Mouse (Mus musculus) layer of hippocampus, adult 2 months (tissue): Measurements from ENCODE around the gene Vav2. TPM values are rescaled to one million over a fixed set of nuclear protein-coding genes. Genes with fewer than 3 reads are reported as not detected.

Source experiments
- DNase-seq, 2 experiments: peaks; one replicate each; pipeline ENCODE4 v3.0.0; 2022; ENCODE audit warnings: low spot score in 2 of 2
- H3K27ac ChIP-seq: fragments of 200-600 bp; 2 replicates; pipeline ENCODE4 v1.8.1; 2022
- H3K4me3 ChIP-seq: fragments of 200-600 bp; 2 replicates; pipeline ENCODE4 v1.8.1; 2022; ENCODE audit warnings: mild to moderate bottlenecking
- CTCF ChIP-seq: fragments of 200-600 bp; conservative IDR thresholded peaks from 2 replicates; pipeline ENCODE4 v1.8.1; 2022; ENCODE audit warnings: antibody characterized with exemption, mild to moderate bottlenecking, moderate library complexity
- total RNA-seq, 2 experiments: library from RNA; stranded (reverse); gene quantifications; 2 replicates each; pipeline ENCODE4 v1.2.3; 2021

Gene Vav2
- total RNA-seq, 2 experiments from 2014 or later = 10.9 to 11.0 TPM

- Histone ChIP-seq H3K27ac (no peak overlapping the region), H3K4me3 (no peak overlapping the region)
- DNase-seq = no peak
- TF ChIP-seq CTCF = no peak
Measured at GRCm38 (mm10) chr2:27310908-27311307, 115.9 kb downstream of the Vav2 start.

GRCm38 (mm10) chr2:27310221-27310620 lies 116.6 kb downstream of the Vav2 start:
- no peak for DNase-seq
- H3K27ac ChIP-seq = no peak overlapping the region
- H3K4me3 ChIP-seq = no peak overlapping the region
- TF ChIP-seq CTCF = no peak

- no peak for DNase-seq
- no peak for TF ChIP-seq CTCF
- Histone ChIP-seq H3K27ac (no peak overlapping the region), H3K4me3 (no peak overlapping the region)
Measured at GRCm38 (mm10) chr2:27306628-27307027, 120.2 kb downstream of the Vav2 start.

- no peak for TF ChIP-seq CTCF
- Histone ChIP-seq H3K4me3 (no peak overlapping the region), H3K27ac (no peak overlapping the region)
- DNase-seq = peak in 1 of 2 experiments; percentile 47
Measured at GRCm38 (mm10) chr2:27304741-27305140, 122.1 kb downstream of the Vav2 start.

GRCm38 (mm10) chr2:27304074-27304473 lies 122.8 kb downstream of the Vav2 start:
- DNase-seq = no peak
- no peak overlapping the region for H3K4me3 ChIP-seq
- no peak for TF ChIP-seq CTCF
- H3K27ac ChIP-seq = no peak overlapping the region

- H3K4me3 ChIP-seq = no peak overlapping the region
- DNase-seq = no peak
- no peak overlapping the region for H3K27ac ChIP-seq
- no peak for TF ChIP-seq CTCF
Measured at GRCm38 (mm10) chr2:27301444-27302111, 125.3 kb downstream of the Vav2 start.

- no peak overlapping the region for H3K4me3 ChIP-seq
- no peak for DNase-seq
- no peak overlapping the region for H3K27ac ChIP-seq
- TF ChIP-seq CTCF = no peak
Measured at GRCm38 (mm10) chr2:27300725-27301443, 125.9 kb downstream of the Vav2 start.

- no peak for TF ChIP-seq CTCF
- Histone ChIP-seq H3K4me3 (no peak overlapping the region), H3K27ac (no peak overlapping the region)
- DNase-seq = no peak
Measured at GRCm38 (mm10) chr2:27296656-27297406, 130.0 kb downstream of the Vav2 start.

- TF ChIP-seq CTCF = no peak
- Histone ChIP-seq H3K27ac (no peak overlapping the region), H3K4me3 (no peak overlapping the region)
- no peak for DNase-seq
Measured at GRCm38 (mm10) chr2:27294777-27295176, 132.1 kb downstream of the Vav2 start.

- Histone ChIP-seq H3K27ac (0 out of 2 replicates have a peak overlapping the region, but pooled peaks have one; percentile 0), H3K4me3 (no peak overlapping the region)
- peak; percentile 94 for TF ChIP-seq CTCF
- DNase-seq = peak; percentile 63 to 89
Measured at GRCm38 (mm10) chr2:27289019-27289418, 137.8 kb downstream of the Vav2 start.

GRCm38 (mm10) chr2:27286971-27287710 lies 139.7 kb downstream of the Vav2 start:
- Histone ChIP-seq H3K4me3 (no peak overlapping the region), H3K27ac (no peak overlapping the region)
- TF ChIP-seq CTCF = no peak
- no peak for DNase-seq

GRCm38 (mm10) chr2:27284441-27284840 lies 142.4 kb downstream of the Vav2 start:
- no peak overlapping the region for H3K27ac ChIP-seq
- no peak overlapping the region for H3K4me3 ChIP-seq
- no peak for TF ChIP-seq CTCF
- DNase-seq = no peak

GRCm38 (mm10) chr2:27281771-27282170 lies 145.1 kb downstream of the Vav2 start:
- no peak for TF ChIP-seq CTCF
- no peak overlapping the region for H3K4me3 ChIP-seq
- no peak for DNase-seq
- H3K27ac ChIP-seq = no peak overlapping the region
